Mouse (Mus musculus): Measurements from ENCODE around the gene Pklr.
"Not testable (repeated sequence)": the region's sequence is repeated elsewhere in the genome, so short reads cannot be mapped to it uniquely, and the experiment has no call there.

Pklr gene

DNA sequence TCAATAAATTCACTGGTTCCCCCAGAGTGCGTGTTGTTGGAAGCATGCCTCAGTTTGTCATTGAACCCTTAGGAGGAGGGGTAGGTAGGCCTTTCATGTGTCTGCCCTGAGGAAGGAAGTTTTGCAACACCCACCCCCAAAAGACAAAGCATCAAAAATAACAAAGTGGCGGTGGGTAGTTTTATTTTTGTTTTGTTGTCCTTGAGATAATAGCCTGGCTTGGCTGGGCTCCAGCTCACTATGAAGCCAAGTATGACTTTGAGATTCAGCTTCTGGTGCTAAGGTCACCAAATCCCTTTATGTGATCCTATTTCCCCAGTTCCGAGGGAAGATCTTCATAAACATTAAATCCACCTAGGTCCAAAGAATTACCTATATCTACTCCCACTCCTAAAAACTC is 11.7 kb upstream of the Pklr start:
- DNase-seq (ENCODE audit: low read depth, low spot score), result no peak

DNA sequence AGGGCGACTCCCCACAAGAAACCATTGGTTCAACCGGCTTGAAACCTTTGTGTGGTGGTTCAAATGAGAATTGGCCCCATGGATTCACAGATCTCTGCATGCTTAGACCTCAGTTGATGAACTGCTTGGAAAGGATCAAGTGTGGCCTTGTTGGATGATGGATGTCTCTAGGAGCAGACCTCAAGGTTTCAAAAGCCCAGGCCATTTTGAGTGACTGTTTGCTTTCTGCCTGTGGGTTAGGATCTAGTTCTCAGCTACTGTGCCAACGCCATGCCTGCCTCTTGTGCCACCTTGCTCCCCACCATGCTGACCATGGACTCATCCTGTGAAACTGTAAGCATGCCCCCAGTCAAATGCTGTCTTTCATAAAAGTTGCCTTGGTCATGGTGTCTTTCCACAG is 10.0 kb upstream of the Pklr start:
- DNase-seq (ENCODE audit: low read depth, low spot score), result no peak

DNA sequence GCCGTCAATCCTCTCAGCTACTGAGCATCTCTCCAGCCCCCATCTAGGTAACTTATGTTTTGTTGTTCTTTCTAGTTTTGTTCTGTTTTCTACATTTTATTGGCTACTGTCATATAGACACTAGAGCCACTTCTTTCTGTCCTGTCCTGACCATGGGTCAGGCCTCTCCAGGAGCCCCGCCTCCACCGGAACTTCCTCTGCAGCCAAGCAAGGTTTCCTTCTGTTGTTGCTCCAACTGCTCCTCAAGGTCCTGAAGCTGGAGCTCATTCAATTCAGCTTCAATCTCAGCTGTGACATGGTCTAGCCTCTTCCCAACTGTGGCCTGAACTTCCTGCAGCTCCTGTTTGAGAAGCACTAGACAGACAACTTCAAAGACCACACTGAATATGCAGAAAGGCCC is 6.0 kb upstream of the Pklr start:
- DNase-seq (ENCODE audit: low read depth, low spot score), result no peak

DNA sequence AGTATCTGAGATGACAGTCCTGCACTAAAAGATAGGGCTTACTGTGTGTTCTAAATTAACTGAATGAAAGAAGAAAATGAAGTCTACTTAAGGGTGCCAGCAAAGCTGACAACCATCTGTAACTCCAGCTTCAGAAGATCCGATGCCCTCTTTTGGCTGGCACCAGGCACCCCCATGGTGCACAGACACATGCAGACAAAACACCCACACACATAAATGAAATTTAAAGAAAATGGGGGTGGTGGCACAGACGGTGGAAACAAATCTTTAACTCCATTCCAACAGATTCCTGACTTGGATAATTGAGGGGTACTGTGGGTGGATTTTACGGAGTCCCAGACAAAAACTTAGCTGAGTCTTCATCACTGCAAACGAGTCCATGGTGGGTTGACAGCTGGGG is 4.1 kb upstream of the Pklr start:
- no peak for DNase-seq (ENCODE audit: low read depth, low spot score)

DNA sequence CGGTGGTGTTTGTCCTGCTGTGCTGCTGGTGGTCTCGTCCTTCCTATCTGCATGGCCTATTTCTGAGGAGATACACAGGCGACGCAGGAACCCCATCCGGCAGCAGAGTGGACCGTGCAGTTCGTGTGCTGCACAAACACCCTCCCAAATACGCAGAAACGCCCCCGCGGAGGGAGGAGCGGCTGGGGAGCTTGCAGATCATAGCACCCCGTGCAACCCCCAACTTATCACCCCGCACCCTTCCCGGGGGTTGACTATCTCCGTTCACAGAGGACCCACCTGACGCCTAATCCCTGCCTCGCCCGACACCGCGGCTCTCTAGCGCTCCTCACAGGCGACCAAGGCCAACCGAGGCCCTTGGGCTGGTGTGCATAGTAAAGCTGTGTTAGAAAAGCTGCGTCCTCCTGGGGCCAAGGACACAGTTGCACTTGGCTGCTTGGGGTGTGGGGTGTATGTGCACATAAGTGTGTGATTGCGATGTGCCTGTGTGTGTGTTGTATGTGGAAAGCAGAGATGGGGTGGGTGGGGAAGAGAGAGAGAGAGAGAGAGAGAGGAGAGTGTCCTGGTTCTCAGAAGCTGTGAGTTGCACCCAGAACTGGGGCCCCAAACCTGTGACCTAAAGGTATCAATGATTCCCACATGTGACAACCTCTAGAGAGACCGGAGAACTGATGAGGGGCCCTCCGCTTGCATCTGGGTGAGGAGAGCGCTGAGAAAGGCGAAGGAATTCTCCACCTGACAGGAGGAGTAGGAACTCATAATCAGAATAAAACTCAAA is 3.5 kb upstream of the Pklr start:
- DNase-seq (ENCODE audit: low read depth, low spot score), result no peak

DNA sequence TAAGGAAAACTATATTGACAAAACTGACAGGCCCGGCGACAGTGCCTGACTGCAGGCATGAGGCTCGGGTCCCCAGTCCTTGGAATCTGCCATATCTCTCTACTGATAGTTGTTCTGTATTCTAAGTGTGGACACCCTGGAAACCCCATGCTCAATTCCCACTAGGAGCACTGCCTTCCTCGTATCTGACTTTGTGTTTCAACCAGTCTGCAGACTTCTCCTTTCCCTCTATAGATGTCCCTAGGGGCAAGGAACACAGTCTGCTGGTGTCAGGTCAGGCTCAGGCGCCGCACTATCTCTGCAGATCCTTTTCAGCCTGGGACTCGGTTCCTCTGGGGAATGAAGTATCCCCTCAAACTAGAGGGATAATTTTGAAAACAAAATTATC is 2.9 kb upstream of the Pklr start:
- no peak for DNase-seq (ENCODE audit: low read depth, low spot score)

DNA sequence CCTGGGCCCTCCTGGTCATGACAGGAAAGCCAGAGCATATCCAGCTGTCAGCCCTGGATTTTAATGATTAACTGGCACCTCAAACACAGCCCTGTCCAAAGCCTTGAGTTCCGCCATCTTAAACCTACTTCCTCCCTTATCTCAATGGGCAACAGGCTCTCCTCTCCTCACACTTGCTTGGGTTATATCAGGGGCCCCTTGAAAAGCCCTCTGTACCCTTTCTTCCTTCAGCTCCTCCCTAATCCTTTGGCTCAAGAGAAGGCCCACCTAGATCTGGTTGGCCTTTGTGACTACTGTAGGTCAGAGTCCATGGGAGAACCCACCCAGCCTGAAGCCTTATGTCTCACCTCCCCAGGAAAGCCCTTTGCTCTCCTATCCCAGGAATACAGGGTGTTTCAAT is 2.2 kb upstream of the Pklr start:
- no peak for DNase-seq (ENCODE audit: low read depth, low spot score)

DNA sequence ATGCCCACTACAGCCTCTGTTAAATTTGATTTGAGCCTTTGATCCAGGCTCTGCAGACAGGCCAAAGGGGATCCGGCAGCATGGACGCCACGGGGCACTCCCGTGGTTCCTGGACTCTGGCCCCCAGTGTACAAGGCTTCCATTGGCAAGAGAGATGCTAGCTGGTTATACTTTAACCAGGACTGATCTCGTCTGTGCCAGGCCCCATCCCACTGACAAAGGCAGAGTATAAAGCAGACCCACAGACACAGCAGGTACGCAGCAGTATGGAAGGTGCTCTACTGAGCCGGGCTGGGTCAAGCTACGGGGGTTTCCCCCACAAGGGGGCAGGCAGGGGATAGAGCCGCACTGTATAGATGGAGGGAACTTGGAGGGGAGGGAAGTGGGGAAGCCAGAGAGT is 423 bp downstream of the Pklr start:
- no peak for DNase-seq (ENCODE audit: low read depth, low spot score)

DNA sequence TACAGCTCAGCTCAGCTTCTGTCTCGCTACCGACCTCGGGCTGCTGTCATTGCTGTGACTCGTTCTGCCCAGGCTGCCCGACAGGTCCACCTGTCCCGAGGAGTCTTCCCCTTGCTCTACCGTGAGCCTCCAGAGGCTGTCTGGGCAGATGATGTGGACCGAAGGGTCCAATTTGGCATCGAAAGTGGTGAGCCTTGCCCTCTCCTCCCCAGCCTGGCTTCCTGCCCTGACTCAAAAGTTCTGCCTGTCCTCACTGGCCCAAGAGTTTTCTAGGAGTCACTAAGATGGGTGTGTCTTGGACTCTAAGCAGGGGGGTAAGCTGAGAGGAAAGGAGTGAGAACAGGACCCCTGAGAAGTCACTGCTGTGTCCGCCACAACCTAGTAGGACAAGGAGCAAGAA is 8.9 kb downstream of the Pklr start:
- no peak for DNase-seq (ENCODE audit: low read depth, low spot score)

DNA sequence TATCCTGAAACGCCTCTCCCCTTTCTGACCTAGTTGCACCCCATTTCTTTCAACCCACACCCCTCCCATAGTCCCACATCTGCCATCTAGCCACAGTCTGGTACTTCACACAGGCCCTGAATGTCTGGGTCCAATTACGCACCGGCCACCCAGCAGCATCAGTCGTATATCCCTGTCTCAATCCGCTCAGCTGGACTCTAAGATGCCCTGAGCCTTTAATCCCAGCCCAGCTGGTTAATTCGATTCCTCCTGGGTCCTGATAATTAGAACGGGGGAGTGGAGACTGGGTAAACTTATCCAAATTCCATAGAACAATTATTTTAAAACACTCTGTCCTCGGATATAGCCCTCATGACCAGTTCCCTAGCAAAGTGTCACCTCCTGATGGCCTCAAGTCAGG is 9.6 kb downstream of the Pklr start:
- no peak for DNase-seq (ENCODE audit: low read depth, low spot score)

DNA sequence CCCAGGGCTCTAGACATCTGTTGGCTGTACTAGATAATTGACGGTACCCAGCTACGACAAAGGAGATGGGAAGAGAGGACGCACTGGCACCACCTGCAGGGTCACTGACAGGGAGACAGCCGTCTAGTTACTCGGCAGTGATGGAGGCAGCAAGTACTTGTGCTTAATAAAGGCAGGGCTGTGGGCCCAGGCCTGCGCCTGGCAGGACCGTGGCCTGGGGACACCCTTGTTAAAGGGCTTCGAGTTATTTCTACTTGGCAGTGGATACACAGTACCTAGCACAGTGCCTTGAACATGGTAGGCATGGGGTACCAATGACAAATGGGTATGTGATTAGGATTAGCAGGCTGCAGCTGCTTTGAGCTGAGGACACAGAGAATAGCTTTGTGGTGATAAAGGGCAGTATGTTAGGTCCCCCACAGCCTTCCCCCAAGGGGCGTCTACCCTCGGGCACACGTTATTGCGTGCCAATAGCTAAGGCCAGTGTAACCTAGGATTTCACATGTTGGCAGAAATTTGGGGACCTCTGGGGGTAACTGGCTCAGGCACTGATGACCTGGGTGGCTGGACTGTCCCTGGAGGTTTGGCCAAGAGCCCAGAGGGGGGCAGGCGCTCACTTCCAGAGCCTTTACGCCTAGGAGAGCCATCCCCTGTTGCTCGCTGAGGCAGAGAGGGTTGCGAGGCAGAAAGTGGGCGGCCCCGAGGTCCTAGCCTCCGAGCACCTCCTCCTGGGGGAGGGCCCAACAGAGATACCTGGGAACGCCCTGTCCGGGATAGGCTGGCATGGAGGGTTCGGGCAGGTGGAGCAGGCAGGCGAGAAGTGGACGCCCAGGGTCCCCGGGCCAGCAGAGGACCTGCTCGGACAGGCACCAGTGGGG is 11.4 kb downstream of the Pklr start:
- no peak for DNase-seq (ENCODE audit: low read depth, low spot score)

DNA sequence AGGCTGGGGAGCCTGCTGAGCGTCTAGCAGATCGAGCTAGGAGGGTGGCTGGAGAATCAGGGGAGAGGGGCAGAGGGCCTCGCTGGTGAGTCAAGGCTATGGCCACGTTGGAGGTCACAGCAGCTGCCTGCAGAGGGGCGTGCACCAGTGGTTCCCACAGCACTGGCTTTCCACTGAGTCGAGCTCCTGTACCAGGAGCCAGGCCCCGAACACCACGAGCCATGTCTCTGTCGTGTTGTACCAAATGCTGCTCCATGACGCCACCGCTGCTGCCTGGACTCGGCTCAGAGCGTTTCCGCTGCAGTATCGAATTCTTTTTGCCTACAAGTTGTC is 12.0 kb downstream of the Pklr start:
- DNase-seq (ENCODE audit: low read depth, low spot score), result no peak

DNA sequence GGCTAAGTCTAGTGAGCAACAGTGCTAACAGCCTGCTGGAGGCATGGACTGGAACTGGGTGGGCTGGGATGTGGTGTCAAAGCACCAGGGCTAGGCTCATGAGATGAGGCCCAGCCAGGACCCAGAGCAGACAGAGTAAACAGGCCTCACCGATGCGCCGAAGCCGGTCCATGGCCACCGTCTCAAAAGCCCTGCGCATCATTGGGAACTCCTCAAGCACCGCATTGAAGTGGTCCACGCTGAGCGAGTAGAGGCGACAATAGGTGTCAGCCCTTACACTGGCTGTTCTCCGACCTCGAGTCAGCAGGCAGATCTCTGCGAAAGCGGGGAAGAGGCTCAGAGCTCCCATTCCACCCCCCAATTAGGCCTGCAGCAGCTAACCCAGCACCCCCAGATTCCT is 12.6 kb downstream of the Pklr start:
- DNase-seq (ENCODE audit: low read depth, low spot score), result no peak

DNA sequence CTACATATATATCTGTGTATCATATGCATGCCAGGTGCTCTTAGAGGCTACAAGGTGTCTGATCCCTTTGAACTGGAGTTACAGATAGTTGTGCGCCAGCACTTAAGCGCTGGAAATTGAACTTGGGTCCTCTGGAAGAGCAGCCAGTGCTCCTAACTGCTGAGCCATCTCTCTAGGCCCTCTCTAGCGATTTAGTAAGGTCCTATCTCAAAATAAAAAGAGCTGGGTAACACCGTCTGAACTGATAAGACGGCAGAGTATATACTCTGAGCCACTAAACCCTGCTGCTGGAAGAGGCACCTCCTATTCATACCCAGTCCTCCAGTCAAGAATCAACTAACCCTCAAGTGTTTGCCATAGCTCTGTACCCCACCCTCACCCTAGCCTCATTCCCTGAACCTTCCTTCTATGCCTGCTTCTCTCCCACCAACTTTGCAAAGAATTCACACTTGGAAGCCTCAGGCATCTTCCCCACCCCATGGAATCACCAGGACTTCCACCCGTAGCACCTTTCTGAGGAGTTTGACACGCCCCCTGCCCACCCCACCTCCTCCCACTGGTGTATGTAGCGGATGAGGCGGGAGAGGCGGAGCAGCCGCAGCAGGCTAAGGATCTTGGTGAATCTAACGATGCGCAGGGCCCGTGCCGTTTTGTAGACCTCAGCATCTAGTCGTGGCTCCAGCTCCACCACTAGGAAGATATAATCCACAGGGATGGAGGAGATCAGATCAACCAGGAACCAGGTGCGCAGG is 16.3 kb downstream of the Pklr start:
- DNase-seq (ENCODE audit: low read depth, low spot score), result no peak

DNA sequence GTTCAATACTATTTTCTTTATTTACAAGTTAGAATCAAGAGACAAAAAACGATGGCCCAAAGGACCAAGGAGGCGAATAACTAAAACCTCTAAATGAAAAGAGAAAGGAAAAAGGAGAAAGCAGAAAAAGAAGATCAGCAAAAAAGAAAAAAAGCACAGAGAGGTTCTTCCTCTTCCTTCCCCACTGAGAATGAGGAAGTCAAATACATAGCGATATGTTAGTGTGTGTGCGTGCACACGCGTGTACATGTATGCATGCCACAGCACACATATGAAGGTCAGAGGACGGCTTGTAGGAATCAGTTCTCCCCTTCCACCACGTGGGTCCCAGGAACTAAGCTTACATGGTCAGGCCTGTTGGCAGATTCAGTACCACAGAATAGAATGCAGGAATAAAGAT is 21.0 kb downstream of the Pklr start:
- DNase-seq (ENCODE audit: low read depth, low spot score), result no peak

DNA sequence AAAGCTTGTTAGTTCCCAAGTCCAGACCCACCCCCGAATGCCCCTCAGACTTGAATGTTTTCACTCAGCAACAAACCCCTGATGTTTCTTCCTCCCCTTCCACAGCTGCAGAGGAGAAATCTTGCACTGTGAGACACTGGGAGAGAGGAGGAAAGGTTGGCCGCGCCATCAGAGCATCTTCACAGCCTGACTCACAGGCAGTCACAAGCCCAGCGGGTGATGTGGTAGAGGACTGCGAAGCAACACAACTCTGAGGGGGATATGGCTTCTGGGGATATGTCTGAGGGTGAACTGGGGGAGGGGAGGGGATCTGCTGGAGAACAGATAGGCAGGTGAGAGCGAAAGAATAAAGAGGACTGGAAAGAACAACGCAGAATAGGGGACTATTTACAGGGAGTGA is 22.7 kb downstream of the Pklr start:
- no peak for DNase-seq (ENCODE audit: low read depth, low spot score)

DNA sequence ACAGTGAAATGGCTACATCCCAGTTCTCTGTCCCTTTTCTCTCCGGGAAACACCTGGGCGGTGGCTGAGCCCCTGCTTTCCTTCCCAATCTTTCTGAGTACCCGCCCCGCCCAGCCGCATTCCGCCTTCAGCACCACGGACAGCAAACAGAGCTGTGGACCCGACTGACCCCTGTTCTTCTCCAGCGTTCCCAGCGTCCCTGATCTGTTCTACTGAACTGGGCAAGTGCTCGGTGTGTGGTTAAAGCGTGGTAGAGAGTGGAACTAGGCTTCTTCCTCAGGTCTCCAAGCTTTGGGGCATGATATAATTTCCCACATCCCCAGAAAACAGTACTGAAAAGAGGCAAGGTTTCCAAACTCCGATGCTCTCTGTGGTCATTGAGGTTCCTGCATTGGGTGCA is 23.3 kb downstream of the Pklr start:
- DNase-seq (ENCODE audit: low read depth, low spot score), result peak; percentile 59

DNA sequence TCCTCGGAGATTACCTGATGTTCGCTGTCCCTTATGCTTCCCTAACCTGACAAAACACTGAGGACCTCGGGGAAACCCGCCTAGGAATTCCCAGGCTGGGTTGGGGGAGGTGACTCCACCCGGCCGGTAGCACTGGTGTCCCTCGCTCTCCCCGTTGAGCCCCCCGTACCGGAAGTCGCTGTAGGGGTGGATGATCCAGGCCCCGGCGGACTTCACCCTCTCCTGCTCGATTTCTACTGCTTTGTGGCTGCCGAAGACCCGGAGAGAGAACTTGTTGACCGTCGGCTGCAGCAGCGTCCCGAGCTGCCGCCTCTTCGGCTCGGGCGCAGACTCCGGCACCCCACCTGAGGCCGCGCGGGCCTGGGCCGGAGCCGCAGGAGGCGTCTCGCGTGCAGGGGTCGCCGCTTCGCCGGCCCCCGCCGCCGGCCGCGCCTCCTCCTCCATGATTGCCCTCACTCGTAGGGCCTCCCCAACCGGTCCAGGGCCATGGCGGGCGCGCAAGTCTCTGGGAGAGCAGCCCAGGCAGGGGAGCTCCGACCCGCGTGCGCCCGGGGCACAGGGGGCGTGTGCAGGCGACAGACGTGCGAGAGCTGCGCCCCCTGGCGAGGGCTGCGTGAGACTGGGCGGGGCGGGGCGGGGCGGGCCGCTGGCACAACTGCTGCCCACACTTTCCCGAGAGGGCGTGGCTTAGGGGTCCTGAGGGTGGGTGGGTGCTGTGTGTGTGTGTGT is 23.8 kb downstream of the Pklr start, which contains the start of gene Hcn3:
TSS of gene Hcn3 (minus strand) at position 581 of the 729 bp plus-strand sequence.
- peak; percentile 68 for DNase-seq (ENCODE audit: low read depth, low spot score)

DNA sequence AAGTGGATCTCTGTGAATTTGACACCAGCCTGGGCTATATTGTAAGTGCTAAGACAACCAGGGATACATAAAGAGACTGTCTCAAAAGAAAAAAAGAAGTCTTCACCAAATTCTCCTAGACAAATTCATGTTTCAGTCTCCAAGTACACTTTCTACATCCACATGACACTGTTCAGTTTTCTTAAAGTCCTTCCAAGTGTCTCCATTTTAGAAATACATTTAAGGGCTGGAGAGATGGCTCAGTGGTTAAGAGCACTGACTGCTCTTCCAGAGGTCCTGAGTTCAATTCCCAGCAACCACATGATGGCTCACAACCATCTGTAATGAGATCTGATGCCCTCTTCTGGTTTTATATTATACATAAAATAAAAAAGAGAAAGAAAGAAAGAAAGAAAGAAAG is 25.3 kb downstream of the Pklr start:
- not testable (repeated sequence) for DNase-seq (ENCODE audit: low read depth, low spot score)

DNA sequence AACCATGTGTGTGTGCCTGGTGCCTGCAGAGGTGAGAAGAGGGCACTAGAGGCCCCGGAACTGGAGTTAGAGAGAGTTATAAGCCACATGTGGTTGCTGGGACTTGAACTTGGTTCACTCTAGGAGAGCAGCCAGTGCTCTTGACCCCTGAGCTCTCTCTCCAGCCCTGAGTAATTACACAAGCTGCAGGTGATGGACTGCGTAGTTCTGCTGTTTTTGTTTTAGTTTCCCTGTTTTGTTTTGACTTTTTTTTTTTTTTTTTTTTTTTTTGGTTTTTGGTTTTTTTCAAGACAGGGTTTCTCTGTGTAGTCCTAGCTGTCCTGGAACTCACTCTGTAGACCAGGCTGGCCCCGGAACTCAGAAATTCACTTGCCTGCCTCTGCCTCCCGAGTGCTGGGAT is 25.8 kb downstream of the Pklr start:
- no peak for DNase-seq (ENCODE audit: low read depth, low spot score)

DNA sequence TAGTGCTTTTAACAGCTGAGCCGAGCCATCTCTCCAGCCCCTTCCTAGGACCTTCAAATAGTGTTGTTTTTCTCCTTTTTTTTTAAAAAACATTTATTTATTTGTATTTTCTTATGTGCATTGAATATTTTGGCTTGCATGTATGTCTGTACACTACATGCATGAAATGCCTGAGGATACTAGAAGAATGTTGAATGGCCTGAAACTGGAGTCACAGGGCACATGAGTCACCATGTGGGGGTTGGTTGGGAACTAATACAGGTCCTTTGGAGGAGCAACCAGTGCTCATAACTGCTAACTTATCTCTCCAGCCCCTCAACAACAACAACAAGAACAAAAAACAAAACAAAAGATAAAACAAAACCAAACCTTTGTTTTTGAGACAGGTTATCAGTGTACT is 27.2 kb downstream of the Pklr start:
- DNase-seq (ENCODE audit: low read depth, low spot score), result no peak
